Mouse (Mus musculus) ES-E14 (cell line): ENCODE data around the gene Shbg. TPM values are rescaled to one million over a fixed set of nuclear protein-coding genes. Genes with fewer than 3 reads are reported as not detected.
A peak's percentile ranks its signal among the peaks of the same experiment; 100 is the strongest.

ENCODE experiments used
- DNase-seq: peaks from one replicate; pipeline ENCODE4 v3.0.0-alpha.2; 2013; ENCODE audit warnings: low read depth, low spot score
- H3K27ac ChIP-seq: 2 replicates; pipeline ENCODE4 v1.5.1; 2012; ENCODE audit warnings: low read depth, mild to moderate bottlenecking, low read length, moderate library complexity, mixed read lengths; ENCODE audit not compliant: poor library complexity, insufficient read depth, severe bottlenecking
- H3K36me3 ChIP-seq: 2 replicates; pipeline ENCODE4 v1.6.1; 2012; ENCODE audit warnings: mild to moderate bottlenecking, low read length, moderate library complexity, mixed read lengths; ENCODE audit not compliant: control insufficient read depth, poor library complexity, insufficient read depth, severe bottlenecking
- H3K4me1 ChIP-seq, 2 experiments: fragments of 150-350 bp in 1 of 2; sonication (generic) in 1 of 2; 2 replicates each; pipeline ENCODE4 v1.6.1; 2012; ENCODE audit warnings: low read length in 2 of 2, mild to moderate bottlenecking in 1 of 2, mixed read lengths in 1 of 2; ENCODE audit not compliant: control insufficient read depth in 2 of 2, insufficient read depth in 2 of 2, poor library complexity in 1 of 2
- H3K4me3 ChIP-seq, 2 experiments: fragments of 150-350 bp in 1 of 2; sonication (generic) in 1 of 2; 2 replicates each; pipeline ENCODE4 v1.5.1; 2012; ENCODE audit warnings: low read length in 2 of 2, low read depth in 1 of 2, mild to moderate bottlenecking in 1 of 2, mixed read lengths in 1 of 2; ENCODE audit not compliant: insufficient read depth in 1 of 2, poor library complexity in 1 of 2, severe bottlenecking in 1 of 2
- H3K9ac ChIP-seq: 2 replicates; pipeline ENCODE4 v1.6.1; 2012; ENCODE audit warnings: low read depth, mild to moderate bottlenecking, low read length, mixed read lengths; ENCODE audit not compliant: poor library complexity, insufficient read depth, severe bottlenecking
- H3K9me3 ChIP-seq: fragments of 150-350 bp; sonication (generic); 2 replicates; pipeline ENCODE4 v1.6.1; 2012; ENCODE audit warnings: low read depth, mild to moderate bottlenecking, low read length; ENCODE audit not compliant: control insufficient read depth, insufficient read depth
- CHD2 ChIP-seq: IDR thresholded peaks from 2 replicates; pipeline ENCODE4 v1.6.1; 2014; ENCODE audit warnings: mild to moderate bottlenecking, low read depth, low read length, inconsistent platforms
- HCFC1 ChIP-seq: IDR thresholded peaks from 2 replicates; pipeline ENCODE4 v1.6.1; 2012; ENCODE audit warnings: low read length, inconsistent platforms, borderline replicate concordance; ENCODE audit not compliant: insufficient read depth
- MAFK ChIP-seq: IDR thresholded peaks from 2 replicates; pipeline ENCODE4 v1.6.1; 2014; ENCODE audit warnings: mild to moderate bottlenecking, low read depth, low read length, inconsistent platforms; ENCODE audit not compliant: insufficient read depth
- ZC3H11A ChIP-seq: IDR thresholded peaks from 2 replicates; pipeline ENCODE4 v1.6.1; 2012; ENCODE audit warnings: low read depth, mild to moderate bottlenecking, inconsistent platforms, low read length, borderline replicate concordance
- ZNF384 ChIP-seq: IDR thresholded peaks from 2 replicates; pipeline ENCODE4 v1.6.1; 2012; ENCODE audit warnings: low read depth, low read length, inconsistent platforms
- in situ Hi-C, 2 experiments: fragments of 600-800 bp; cut with MboI; formaldehyde crosslinking; loops; one replicate each; pipeline ENCODE4 v1.15.1; 2025; ENCODE audit warnings: low sequenced_read_pairs in 2 of 2, inconsistent platforms in 1 of 2; ENCODE audit not compliant: unreplicated experiment in 2 of 2
- total RNA-seq: library from RNA; depleted of rRNA; stranded (reverse); fragments of 300-350 nt; gene quantifications from 2 replicates; pipeline ENCODE4 v1.2.3, GENCODE M21; 2012

Gene Shbg
- total RNA-seq, 1 experiment = not detected

DNA sequence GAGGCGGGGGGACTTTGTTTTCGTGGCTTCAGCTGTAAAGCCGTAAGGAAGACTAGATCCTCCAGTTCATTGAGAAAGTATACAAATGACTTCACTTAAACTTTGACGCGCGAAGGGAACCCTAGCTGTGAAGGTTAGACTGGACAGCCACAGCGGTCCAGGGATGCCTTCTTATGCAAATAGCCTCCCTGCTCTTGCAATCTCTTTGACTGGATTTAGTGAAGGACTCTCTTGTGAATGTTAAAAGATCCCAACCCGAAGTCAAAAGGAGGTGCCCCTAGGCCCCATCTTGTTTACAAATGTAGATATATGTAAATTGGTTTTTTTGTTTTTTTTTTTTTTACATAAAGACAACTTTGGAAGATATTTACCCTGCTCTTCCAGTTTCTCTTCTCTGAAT lies 35.9 kb downstream of the Shbg start:
- no peaks in the 10 kb centered on the region for H3K9me3 ChIP-seq
- in situ Hi-C loops = no loop called here
- peak overlapping the region; percentile 98; the same call in 1 of the 2 replicates for H3K9ac ChIP-seq
- H3K4me3 ChIP-seq = peak overlapping the region; percentile 90 to 97
- peak; percentile 97 for TF ChIP-seq ZNF384
- no peak for TF ChIP-seq HCFC1
- 0 out of 2 replicates have a peak, but pooled peaks have one; percentile 45 for TF ChIP-seq CHD2
- no peak for TF ChIP-seq ZC3H11A
- no peak for TF ChIP-seq MAFK
- H3K36me3 ChIP-seq = peaks cover 15% of the 10 kb centered on the region
- H3K4me1 ChIP-seq = peaks cover 9 to 26% of the 10 kb centered on the region in 2 experiments
- DNase-seq = peak; percentile 68
- H3K27ac ChIP-seq = peak overlapping the region; percentile 99; the same call in 1 of the 2 replicates

DNA sequence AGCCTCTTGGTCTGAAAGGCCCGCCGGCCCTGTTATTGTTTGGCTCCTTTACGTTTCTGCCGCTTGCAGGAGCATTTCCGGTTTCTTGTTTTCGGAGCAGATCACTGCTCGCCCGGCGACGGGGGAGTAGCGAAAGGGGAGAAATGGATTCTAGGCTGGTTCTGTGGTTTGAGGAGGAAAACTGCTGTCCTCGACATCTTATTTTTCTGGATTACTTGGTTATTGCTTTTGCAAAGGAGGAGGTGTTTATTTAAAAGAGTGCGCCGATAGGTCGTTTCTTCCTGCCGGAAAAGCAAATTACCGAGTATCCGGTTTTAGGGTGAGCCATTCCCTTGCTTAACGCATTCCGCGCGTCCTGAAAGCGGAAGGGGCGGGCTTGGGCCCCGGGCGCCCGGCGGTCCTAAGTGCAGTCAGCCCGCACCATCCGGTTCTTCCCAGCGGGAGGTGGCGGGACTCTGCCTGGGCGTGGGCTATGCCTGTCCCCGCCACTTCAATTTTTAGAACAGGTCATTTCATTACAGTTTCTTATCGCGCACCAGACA lies 36.5 kb downstream of the Shbg start:
- Histone ChIP-seq H3K4me3 (peak overlapping the region; percentile 90 to 97), H3K27ac (peak overlapping the region; percentile 99), H3K9ac (peak overlapping the region; percentile 98), H3K4me1 (peaks cover 9 to 25% of the 10 kb centered on the region in 2 experiments), H3K9me3 (no peaks in the 10 kb centered on the region), H3K36me3 (peaks cover 15% of the 10 kb centered on the region)
- no peak; the same call in 1 of the 2 replicates for TF ChIP-seq MAFK
- no peak for TF ChIP-seq ZC3H11A
- no peak for TF ChIP-seq CHD2
- TF ChIP-seq HCFC1 = 0 out of 2 replicates have a peak, but pooled peaks have one; percentile 42
- no peak for TF ChIP-seq ZNF384
- in situ Hi-C loops = no loop called here
- peak; percentile 94 for DNase-seq

DNA sequence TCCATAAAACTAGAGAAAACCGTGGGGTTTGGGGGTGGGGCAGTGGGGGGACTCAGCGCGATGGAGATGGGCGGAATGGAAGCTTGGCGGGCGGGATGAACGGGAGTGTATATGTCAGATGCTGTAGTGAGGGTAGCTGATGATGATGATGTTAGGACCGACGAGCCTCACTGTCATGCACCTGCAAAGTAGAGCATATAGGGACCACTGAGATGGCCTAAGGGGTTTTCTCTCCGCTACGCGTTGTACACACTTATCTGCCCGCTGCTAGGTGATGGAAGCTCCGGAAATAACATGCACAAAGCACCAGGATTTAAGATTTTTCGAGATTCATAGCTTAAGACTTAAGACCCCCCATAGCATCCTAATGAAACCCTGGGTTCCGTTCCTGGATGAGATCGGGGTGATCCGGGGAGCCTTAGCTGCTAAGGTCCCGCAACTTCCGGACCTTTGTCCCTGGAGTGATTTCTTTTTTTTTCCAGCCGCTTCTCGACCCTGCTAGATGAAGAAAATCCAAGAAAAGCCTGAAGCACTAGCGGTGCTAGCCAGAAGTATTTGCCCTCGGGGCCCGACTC lies 37.0 kb downstream of the Shbg start:
- peaks cover 9 to 20% of the 10 kb centered on the region in 2 experiments for H3K4me1 ChIP-seq
- in situ Hi-C loops = no loop called here
- no peak; the same call in 1 of the 2 replicates for TF ChIP-seq HCFC1
- TF ChIP-seq ZC3H11A = no peak
- no peak for TF ChIP-seq MAFK
- 0 out of 2 replicates have a peak, but pooled peaks have one; percentile 10 for TF ChIP-seq ZNF384
- TF ChIP-seq CHD2 = no peak
- peak overlapping the region; percentile 90 to 97 for H3K4me3 ChIP-seq
- peaks cover 18% of the 10 kb centered on the region for H3K36me3 ChIP-seq
- H3K9ac ChIP-seq = peak overlapping the region; percentile 98
- no peaks in the 10 kb centered on the region for H3K9me3 ChIP-seq
- peak overlapping the region; percentile 99 for H3K27ac ChIP-seq
- no peak for DNase-seq

DNA sequence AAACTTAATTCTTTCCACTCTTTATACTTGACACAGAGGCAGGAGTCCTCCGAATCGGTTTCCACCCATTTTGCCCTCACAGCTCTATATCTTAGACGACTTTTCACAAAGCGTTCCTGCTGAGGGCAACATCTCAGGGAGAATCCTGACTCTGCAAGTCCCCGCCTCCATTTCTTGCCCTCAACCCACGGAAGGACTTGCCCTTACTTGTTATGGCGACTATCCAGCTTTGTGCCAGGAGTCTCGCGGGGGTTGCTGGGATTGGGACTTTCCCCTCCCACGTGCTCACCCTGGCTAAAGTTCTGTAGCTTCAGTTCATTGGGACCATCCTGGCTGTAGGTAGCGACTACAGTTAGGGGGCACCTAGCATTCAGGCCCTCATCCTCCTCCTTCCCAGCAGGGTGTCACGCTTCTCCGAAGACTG lies 37.6 kb downstream of the Shbg start, which contains the start of the genes Wrap53 and Trp53:
TSS of gene Wrap53 (minus strand) at position 165 of the 424 bp plus-strand sequence.
TSS of gene Trp53 (plus strand) at position 269 of the 424 bp plus-strand sequence.
- H3K4me1 ChIP-seq = peaks cover 9 to 19% of the 10 kb centered on the region in 2 experiments
- no peaks in the 10 kb centered on the region for H3K9me3 ChIP-seq
- peak; percentile 89 for DNase-seq
- peak within 1 kb of the TSS; percentile 98 for H3K9ac ChIP-seq
- H3K4me3 ChIP-seq = peak within 1 kb of the TSS; percentile 90 to 97
- peak within 1 kb of the TSS; percentile 99 for H3K27ac ChIP-seq
- in situ Hi-C loops = no loop called here
- no peak for TF ChIP-seq ZNF384
- TF ChIP-seq MAFK = 0 out of 2 replicates have a peak, but pooled peaks have one; percentile 16
- TF ChIP-seq ZC3H11A = no peak
- TF ChIP-seq CHD2 = peak; percentile 91
- TF ChIP-seq HCFC1 = peak; percentile 91
- peaks cover 22% of the 10 kb centered on the region for H3K36me3 ChIP-seq
